Mouse (Mus musculus) ES-E14 (cell line): ENCODE results near the gene Adamtsl3. TPM values are rescaled to one million over a fixed set of nuclear protein-coding genes. Genes with fewer than 3 reads are reported as not detected.

ENCODE experiments used
- DNase-seq: peaks from one replicate; pipeline ENCODE4 v3.0.0-alpha.2; 2013; ENCODE audit warnings: low read depth, low spot score
- H3K27ac ChIP-seq: 2 replicates; pipeline ENCODE4 v1.5.1; 2012; ENCODE audit warnings: low read depth, mild to moderate bottlenecking, low read length, moderate library complexity, mixed read lengths; ENCODE audit not compliant: poor library complexity, insufficient read depth, severe bottlenecking
- H3K36me3 ChIP-seq: 2 replicates; pipeline ENCODE4 v1.6.1; 2012; ENCODE audit warnings: mild to moderate bottlenecking, low read length, moderate library complexity, mixed read lengths; ENCODE audit not compliant: control insufficient read depth, poor library complexity, insufficient read depth, severe bottlenecking
- H3K4me1 ChIP-seq, 2 experiments: fragments of 150-350 bp in 1 of 2; sonication (generic) in 1 of 2; 2 replicates each; pipeline ENCODE4 v1.6.1; 2012; ENCODE audit warnings: low read length in 2 of 2, mild to moderate bottlenecking in 1 of 2, mixed read lengths in 1 of 2; ENCODE audit not compliant: control insufficient read depth in 2 of 2, insufficient read depth in 2 of 2, poor library complexity in 1 of 2
- H3K4me3 ChIP-seq, 2 experiments: fragments of 150-350 bp in 1 of 2; sonication (generic) in 1 of 2; 2 replicates each; pipeline ENCODE4 v1.5.1; 2012; ENCODE audit warnings: low read length in 2 of 2, low read depth in 1 of 2, mild to moderate bottlenecking in 1 of 2, mixed read lengths in 1 of 2; ENCODE audit not compliant: insufficient read depth in 1 of 2, poor library complexity in 1 of 2, severe bottlenecking in 1 of 2
- H3K9ac ChIP-seq: 2 replicates; pipeline ENCODE4 v1.6.1; 2012; ENCODE audit warnings: low read depth, mild to moderate bottlenecking, low read length, mixed read lengths; ENCODE audit not compliant: poor library complexity, insufficient read depth, severe bottlenecking
- H3K9me3 ChIP-seq: fragments of 150-350 bp; sonication (generic); 2 replicates; pipeline ENCODE4 v1.6.1; 2012; ENCODE audit warnings: low read depth, mild to moderate bottlenecking, low read length; ENCODE audit not compliant: control insufficient read depth, insufficient read depth
- CHD2 ChIP-seq: IDR thresholded peaks from 2 replicates; pipeline ENCODE4 v1.6.1; 2014; ENCODE audit warnings: mild to moderate bottlenecking, low read depth, low read length, inconsistent platforms
- HCFC1 ChIP-seq: IDR thresholded peaks from 2 replicates; pipeline ENCODE4 v1.6.1; 2012; ENCODE audit warnings: low read length, inconsistent platforms, borderline replicate concordance; ENCODE audit not compliant: insufficient read depth
- MAFK ChIP-seq: IDR thresholded peaks from 2 replicates; pipeline ENCODE4 v1.6.1; 2014; ENCODE audit warnings: mild to moderate bottlenecking, low read depth, low read length, inconsistent platforms; ENCODE audit not compliant: insufficient read depth
- ZC3H11A ChIP-seq: IDR thresholded peaks from 2 replicates; pipeline ENCODE4 v1.6.1; 2012; ENCODE audit warnings: low read depth, mild to moderate bottlenecking, inconsistent platforms, low read length, borderline replicate concordance
- ZNF384 ChIP-seq: IDR thresholded peaks from 2 replicates; pipeline ENCODE4 v1.6.1; 2012; ENCODE audit warnings: low read depth, low read length, inconsistent platforms
- in situ Hi-C, 2 experiments: fragments of 600-800 bp; cut with MboI; formaldehyde crosslinking; loops; one replicate each; pipeline ENCODE4 v1.15.1; 2025; ENCODE audit warnings: low sequenced_read_pairs in 2 of 2, inconsistent platforms in 1 of 2; ENCODE audit not compliant: unreplicated experiment in 2 of 2
- total RNA-seq: library from RNA; depleted of rRNA; stranded (reverse); fragments of 300-350 nt; gene quantifications from 2 replicates; pipeline ENCODE4 v1.2.3, GENCODE M21; 2012

Gene Adamtsl3
- total RNA-seq, 1 experiment = 0.71 TPM

DNA sequence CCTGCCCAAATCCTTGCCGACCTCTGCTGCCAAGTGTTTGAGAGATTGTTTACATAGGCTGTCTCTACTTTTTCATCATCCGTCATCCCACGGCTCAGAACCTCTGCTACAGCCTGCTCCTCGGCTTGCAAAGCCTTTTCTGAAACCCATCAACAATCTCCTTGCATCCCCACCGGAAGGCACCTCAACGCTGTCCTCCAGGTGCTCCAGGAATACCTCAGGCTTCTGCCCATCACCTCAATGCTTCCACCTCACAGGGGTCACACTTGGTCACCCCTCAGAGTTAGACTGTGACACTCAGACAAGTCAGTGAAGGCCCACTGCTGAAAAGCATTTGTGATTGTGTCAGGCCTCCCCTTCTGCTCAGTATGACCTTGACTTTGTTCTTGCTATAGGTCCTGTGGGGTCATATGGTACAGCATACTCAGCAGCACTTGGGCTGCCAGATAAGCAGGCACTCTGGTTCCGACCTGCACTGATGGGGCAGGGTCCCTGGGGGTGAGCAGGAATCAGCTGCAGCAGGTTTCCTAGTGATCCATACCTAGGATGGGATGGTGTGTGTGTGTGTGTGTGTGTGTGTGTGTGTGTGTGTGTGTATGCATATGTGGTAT lies 150.0 kb downstream of the Adamtsl3 start:
- in situ Hi-C loops = no loop called here
- H3K9me3 ChIP-seq = no peaks in the 10 kb centered on the region
- TF ChIP-seq MAFK (no peak), ZC3H11A (no peak), ZNF384 (no peak), CHD2 (no peak), HCFC1 (no peak)
- no peaks in the 10 kb centered on the region for H3K36me3 ChIP-seq
- H3K9ac ChIP-seq = no peak overlapping the region
- DNase-seq = no peak
- no peaks in the 10 kb centered on the region for H3K4me1 ChIP-seq
- no peak overlapping the region for H3K27ac ChIP-seq
- no peak overlapping the region for H3K4me3 ChIP-seq

DNA sequence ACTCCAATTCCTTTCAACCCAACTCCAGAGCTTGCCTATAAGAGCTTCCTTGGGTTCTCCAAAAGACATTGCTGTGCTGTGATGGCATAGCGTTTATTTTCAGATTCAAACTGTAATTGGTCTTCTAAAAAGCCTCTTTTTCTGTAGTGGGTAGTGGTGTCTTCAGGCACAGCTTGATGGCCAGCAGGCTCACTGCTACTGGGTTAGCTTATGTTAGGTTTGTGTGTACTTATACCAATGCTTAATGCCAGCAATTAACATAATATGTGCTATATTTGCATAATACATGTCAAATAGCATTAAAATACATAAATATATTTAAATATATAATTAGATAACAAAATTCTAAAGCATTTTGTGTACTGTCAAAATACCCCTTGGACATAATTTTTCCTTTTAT lies 155.5 kb downstream of the Adamtsl3 start:
- H3K36me3 ChIP-seq = no peaks in the 10 kb centered on the region
- DNase-seq = no peak
- H3K9me3 ChIP-seq = no peaks in the 10 kb centered on the region
- TF ChIP-seq ZC3H11A (no peak), CHD2 (no peak), HCFC1 (no peak), ZNF384 (no peak), MAFK (no peak)
- in situ Hi-C loops = no loop called here
- H3K27ac ChIP-seq = no peak overlapping the region
- no peak overlapping the region for H3K9ac ChIP-seq
- H3K4me1 ChIP-seq = no peaks in the 10 kb centered on the region
- H3K4me3 ChIP-seq = no peak overlapping the region

DNA sequence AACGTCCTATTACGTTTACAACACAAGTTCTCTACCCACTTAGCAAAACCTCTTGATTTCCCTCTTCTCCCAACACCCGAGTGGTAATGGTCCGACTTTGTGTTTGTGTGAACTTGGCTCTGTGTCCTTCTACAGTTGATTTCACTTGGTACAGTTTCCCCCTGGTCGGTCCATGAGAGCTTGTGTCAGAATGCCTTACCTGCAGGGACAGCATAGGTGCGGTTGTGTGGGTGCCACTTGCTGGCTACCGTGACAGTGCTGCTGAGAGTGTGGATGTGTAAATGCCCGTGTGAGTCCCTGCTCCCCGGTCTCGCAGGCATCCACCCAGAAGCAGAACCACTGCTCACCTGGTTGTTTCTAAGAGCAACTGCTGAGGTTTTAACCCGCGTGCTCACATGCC lies 157.4 kb downstream of the Adamtsl3 start:
- Histone ChIP-seq H3K4me1 (no peaks in the 10 kb centered on the region), H3K9me3 (no peaks in the 10 kb centered on the region), H3K27ac (no peak overlapping the region), H3K9ac (no peak overlapping the region), H3K36me3 (no peaks in the 10 kb centered on the region), H3K4me3 (no peak overlapping the region)
- TF ChIP-seq CHD2 = no peak
- no peak for TF ChIP-seq ZNF384
- TF ChIP-seq ZC3H11A = no peak
- no peak for TF ChIP-seq HCFC1
- no peak for TF ChIP-seq MAFK
- in situ Hi-C loops = no loop called here
- DNase-seq = no peak

DNA sequence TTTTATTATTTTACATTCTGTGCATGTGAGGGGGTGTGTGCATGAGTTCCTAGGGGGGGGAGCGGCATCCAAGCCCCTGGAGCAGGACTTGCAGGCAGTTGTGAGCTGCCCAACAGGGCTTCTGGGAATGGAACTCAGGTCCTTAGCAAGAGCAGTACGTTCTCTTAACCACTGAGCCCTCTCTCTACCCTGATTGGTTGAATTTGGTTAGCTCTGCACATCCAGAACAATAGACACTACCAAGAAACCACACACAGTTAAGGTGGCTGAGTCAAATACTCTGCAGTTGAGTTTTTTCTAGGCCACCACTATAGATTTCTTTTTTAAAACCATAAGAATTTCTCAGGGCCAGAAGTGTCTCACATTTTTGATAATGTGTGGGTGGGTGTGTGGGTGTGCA lies 158.7 kb downstream of the Adamtsl3 start:
- no peak for DNase-seq
- Histone ChIP-seq H3K9me3 (no peaks in the 10 kb centered on the region), H3K4me1 (no peaks in the 10 kb centered on the region), H3K9ac (no peak overlapping the region), H3K4me3 (no peak overlapping the region), H3K36me3 (no peaks in the 10 kb centered on the region), H3K27ac (no peak overlapping the region)
- no peak for TF ChIP-seq ZNF384
- TF ChIP-seq MAFK = no peak
- no peak for TF ChIP-seq CHD2
- no peak for TF ChIP-seq HCFC1
- TF ChIP-seq ZC3H11A = no peak
- in situ Hi-C loops = no loop called here
